8 mouse cellular contexts compared by ENCODE assay signal in the genomic region with DNA sequence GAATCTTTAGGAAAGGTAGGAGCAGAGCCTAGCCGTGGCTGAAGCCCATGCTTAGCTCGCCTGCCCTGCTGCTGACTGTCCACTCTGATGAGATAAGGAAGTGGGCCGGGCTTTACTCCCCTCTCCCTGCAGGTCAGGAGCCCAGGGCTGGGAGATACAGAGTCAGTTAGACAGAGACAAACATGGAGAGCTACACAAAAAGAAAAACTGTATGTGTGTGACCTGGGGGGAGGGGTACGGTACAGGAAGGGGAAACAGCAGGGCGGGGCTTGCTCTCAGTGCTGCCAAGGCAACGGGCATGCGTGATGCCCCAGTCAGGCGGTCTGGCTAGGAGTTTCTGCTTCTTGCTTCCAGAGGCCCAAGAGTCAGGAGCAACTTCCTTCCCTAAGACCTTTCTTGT. TPM values are rescaled to one million over a fixed set of nuclear protein-coding genes. Genes with fewer than 3 reads are reported as not detected.
DNase-seq lines count a peak whose midpoint lies in the region; ATAC-seq and TF ChIP-seq lines count a peak whose summit lies in the region.

No protein-coding gene starts in this region.

- H3K9me3 ChIP-seq in forebrain, embryonic 10.5 days: no peaks in the 10 kb centered on the region
- no peaks in the 10 kb centered on the region for H3K9me3 ChIP-seq in forebrain, embryonic 13.5 days (replicated peaks)
- no peaks in the 10 kb centered on the region for H3K9me3 ChIP-seq in intestine, embryonic 15.5 days
- H3K9me3 ChIP-seq in liver, postnatal 0 days (ENCODE audit: low read length): no peaks in the 10 kb centered on the region

- DNase-seq in forebrain, embryonic 10.5 days (ENCODE audit: extremely low spot score, low spot score): no peak
- peak; percentile 53 to 70 for DNase-seq in adrenal gland, postnatal 36 days
- peak; percentile 63 for DNase-seq in liver, postnatal 0 days
- DNase-seq in cerebellum, adult 18-20 months: no peak
- DNase-seq in cerebellum, postnatal 14 days: no peak
- DNase-seq in cerebellum, postnatal 25 days: no peak

- no peak for ATAC-seq in forebrain, embryonic 13.5 days
- ATAC-seq in intestine, embryonic 15.5 days: no peak
- peak; percentile 73 for ATAC-seq in liver, postnatal 0 days

- H3K9ac ChIP-seq in forebrain, embryonic 13.5 days: no peak overlapping the region
- no peak overlapping the region for H3K9ac ChIP-seq in intestine, embryonic 15.5 days
- H3K9ac ChIP-seq in liver, postnatal 0 days (replicated peaks): no peak overlapping the region

- H3K4me3 ChIP-seq in forebrain, embryonic 10.5 days: no peak overlapping the region
- H3K4me3 ChIP-seq in forebrain, embryonic 13.5 days: no peak overlapping the region
- no peak overlapping the region for H3K4me3 ChIP-seq in intestine, embryonic 15.5 days (replicated peaks)
- no peak overlapping the region for H3K4me3 ChIP-seq in liver, postnatal 0 days (ENCODE audit: low read depth, low read length)

- TF ChIP-seq EP300 in liver, postnatal 0 days (IDR thresholded peaks at IDR 0.05; ENCODE audit: low read depth): no peak

- peak overlapping the region; percentile 44; the same call in 1 of the 2 replicates for H3K27ac ChIP-seq in forebrain, embryonic 10.5 days
- H3K27ac ChIP-seq in forebrain, embryonic 13.5 days: no peak overlapping the region
- 0 out of 2 replicates have a peak overlapping the region, but pooled peaks have one; percentile 2 for H3K27ac ChIP-seq in intestine, embryonic 15.5 days
- peak overlapping the region; percentile 31 for H3K27ac ChIP-seq in liver, postnatal 0 days (ENCODE audit: low read depth)

- peaks cover 99% of the 10 kb centered on the region for H3K36me3 ChIP-seq in forebrain, embryonic 10.5 days (replicated peaks)
- H3K36me3 ChIP-seq in forebrain, embryonic 13.5 days (ENCODE audit: poor library complexity, severe bottlenecking): peaks cover 91% of the 10 kb centered on the region
- H3K36me3 ChIP-seq in intestine, embryonic 15.5 days: peaks cover 32% of the 10 kb centered on the region
- peaks cover 36% of the 10 kb centered on the region for H3K36me3 ChIP-seq in liver, postnatal 0 days (replicated peaks; ENCODE audit: insufficient read depth, low read length)

- no peak overlapping the region for H3K4me2 ChIP-seq in forebrain, embryonic 13.5 days
- H3K4me2 ChIP-seq in intestine, embryonic 15.5 days (replicated peaks): no peak overlapping the region
- H3K4me2 ChIP-seq in liver, postnatal 0 days (ENCODE audit: low read depth, low read length): no peak overlapping the region

- no peaks in the 10 kb centered on the region for H3K27me3 ChIP-seq in forebrain, embryonic 10.5 days (ENCODE audit: poor library complexity, severe bottlenecking)
- H3K27me3 ChIP-seq in forebrain, embryonic 13.5 days: no peaks in the 10 kb centered on the region
- no peaks in the 10 kb centered on the region for H3K27me3 ChIP-seq in intestine, embryonic 15.5 days (replicated peaks)
- H3K27me3 ChIP-seq in liver, postnatal 0 days (ENCODE audit: insufficient read depth, low read length): no peaks in the 10 kb centered on the region

- H3K4me1 ChIP-seq in forebrain, embryonic 10.5 days: peaks cover 31% of the 10 kb centered on the region
- no peaks in the 10 kb centered on the region for H3K4me1 ChIP-seq in forebrain, embryonic 13.5 days
- H3K4me1 ChIP-seq in intestine, embryonic 15.5 days (replicated peaks): peaks cover 7% of the 10 kb centered on the region
- H3K4me1 ChIP-seq in liver, postnatal 0 days (ENCODE audit: insufficient read depth): peaks cover 4% of the 10 kb centered on the region; the same call in 1 of the 2 replicates

- 87% methylated on average over 8 of the region's 8 CpGs for WGBS in forebrain, embryonic 10.5 days
- WGBS in forebrain, embryonic 13.5 days: 85% methylated on average over 8 of the region's 8 CpGs
- WGBS in intestine, embryonic 15.5 days: 49% methylated on average over 8 of the region's 8 CpGs
- 32% methylated on average over 8 of the region's 8 CpGs for WGBS in liver, postnatal 0 days (ENCODE audit: insufficient replicate concordance)

- no peak for TF ChIP-seq CTCF in liver, postnatal 0 days (IDR thresholded peaks at IDR 0.05; ENCODE audit: low read depth)

RNA-seq across cellular contexts. Expression of a gene that starts 1.0 kb away (rescaled TPM):
- polyA plus RNA-seq in forebrain, embryonic 10.5 days (2016; fragmentation: Nextera tagmentation; extraction: Ambion mirVana): 11.1 and 12.4 TPM in 2 replicates
- polyA plus RNA-seq in forebrain, embryonic 13.5 days (2015; fragmentation: Nextera tagmentation; extraction: Ambion mirVana): 9.5 and 12.2 TPM in 2 replicates
- 100 to 1,000 TPM; 428 to 676 TPM for total RNA-seq in adrenal gland, postnatal 36 days (2021)
- 20.2 and 20.9 TPM in 2 replicates for polyA plus RNA-seq in intestine, embryonic 15.5 days (2015; fragmentation: Nextera tagmentation; extraction: Ambion mirVana)
- 81.2 and 90.1 TPM in 2 replicates for polyA plus RNA-seq in liver, postnatal 0 days (2015; fragmentation: Nextera tagmentation; extraction: Ambion mirVana)

RNA-seq across cellular contexts. Expression of a gene that starts 19.6 kb away (rescaled TPM):
- polyA plus RNA-seq in forebrain, embryonic 10.5 days (2016; fragmentation: Nextera tagmentation; extraction: Ambion mirVana): 76.5 and 76.9 TPM in 2 replicates
- polyA plus RNA-seq in forebrain, embryonic 13.5 days (2015; fragmentation: Nextera tagmentation; extraction: Ambion mirVana): 42.8 and 50.9 TPM in 2 replicates
- 10 to 100 TPM; 49.3 to 54.1 TPM for total RNA-seq in adrenal gland, postnatal 36 days (2021)
- polyA plus RNA-seq in intestine, embryonic 15.5 days (2015; fragmentation: Nextera tagmentation; extraction: Ambion mirVana): 54.4 and 54.5 TPM in 2 replicates
- polyA plus RNA-seq in liver, postnatal 0 days (2015; fragmentation: Nextera tagmentation; extraction: Ambion mirVana): 16.4 and 21.0 TPM in 2 replicates

RNA-seq across cellular contexts. Expression of a gene that starts 52.7 kb away (rescaled TPM):
- polyA plus RNA-seq in forebrain, embryonic 10.5 days (2016; fragmentation: Nextera tagmentation; extraction: Ambion mirVana): 0.84 and 1.6 TPM in 2 replicates
- polyA plus RNA-seq in forebrain, embryonic 13.5 days (2015; fragmentation: Nextera tagmentation; extraction: Ambion mirVana): 0.53 and 0.80 TPM in 2 replicates
- total RNA-seq in adrenal gland, postnatal 36 days (2021): 10 to 100 TPM in 1 of 2 experiments, 1 to 10 TPM in 1; 6.5 to 11.1 TPM
- polyA plus RNA-seq in intestine, embryonic 15.5 days (2015; fragmentation: Nextera tagmentation; extraction: Ambion mirVana): 2.3 and 3.0 TPM in 2 replicates
- 2.5 and 2.6 TPM in 2 replicates for polyA plus RNA-seq in liver, postnatal 0 days (2015; fragmentation: Nextera tagmentation; extraction: Ambion mirVana)

Comparison
In these comparisons a context has a peak if more than half of its experiments do, and no peak if none do; other contexts are left out.
1. DNase-seq: peak in adrenal gland, postnatal 36 days (2 of 2) and liver, postnatal 0 days (single experiment); none in forebrain, embryonic 10.5 days (single experiment), cerebellum, adult 18-20 months (0 of 2), cerebellum, postnatal 14 days (0 of 2) and cerebellum, postnatal 25 days (0 of 2).